Mouse (Mus musculus): ENCODE data around the gene Tmem42. TPM values are rescaled to one million over a fixed set of nuclear protein-coding genes. Genes with fewer than 3 reads are reported as not detected.

The Tmem42 gene
- 30.4 and 30.8 TPM in 2 replicates for polyA plus RNA-seq (2014; fragmentation: Nextera tagmentation; extraction: Ambion mirVana)

DNA sequence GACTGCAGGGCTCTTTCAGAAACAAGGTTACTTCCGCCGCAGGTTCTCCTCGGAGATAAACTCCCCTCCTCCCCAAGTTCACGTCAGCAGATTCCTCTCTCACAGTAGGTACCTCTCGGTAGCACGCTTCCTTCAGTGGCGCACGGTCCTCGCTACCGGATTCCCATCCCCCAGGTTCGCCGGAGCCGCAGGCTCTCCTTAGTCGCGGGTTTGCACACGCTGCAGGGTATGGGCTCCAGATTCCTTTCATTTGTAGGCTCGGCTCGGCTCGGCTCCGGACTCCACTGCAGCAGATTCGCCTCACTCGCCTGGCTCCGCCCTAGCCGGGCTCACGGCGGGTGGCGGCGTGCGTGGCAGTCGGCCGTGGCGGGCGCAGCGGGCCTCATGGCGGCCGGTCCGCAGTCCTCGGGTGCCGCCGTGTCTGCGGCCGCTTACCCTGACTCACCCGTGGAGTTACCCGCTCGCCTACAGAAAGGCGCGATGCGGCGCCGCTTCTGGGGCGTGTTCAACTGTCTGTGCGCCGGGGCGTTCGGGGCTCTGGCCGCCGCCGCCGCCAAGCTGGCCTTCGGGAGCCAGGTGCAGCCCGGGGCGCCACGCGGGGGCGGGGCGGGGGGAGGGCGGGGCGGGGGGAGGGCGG lies at the start of gene Tmem42:
Tmem42 (plus strand) TSS at position 332 of the 637 bp plus-strand sequence.
- peak; percentile 96 for ATAC-seq (ENCODE audit: low read depth)
- Histone ChIP-seq H3K9me3 (ENCODE audit: control insufficient read depth, low read length) (no peaks in the 10 kb centered on the region), H3K4me1 (ENCODE audit: control insufficient read depth, insufficient read depth, low read length) (peaks cover 8% of the 10 kb centered on the region; the same call in 1 of the 2 replicates), H3K9ac (replicated peaks; ENCODE audit: low read depth, low read length) (peak within 1 kb of the TSS; percentile 87), H3K4me2 (ENCODE audit: low read depth, low read length) (peak within 1 kb of the TSS; percentile 83), H3K36me3 (ENCODE audit: control insufficient read depth, insufficient read depth, low read length) (no peaks in the 10 kb centered on the region), H3K27ac (ENCODE audit: low read depth, low read length) (peak within 1 kb of the TSS; percentile 92), H3K27me3 (ENCODE audit: control insufficient read depth, insufficient read depth, low read length) (no peaks in the 10 kb centered on the region), H3K4me3 (ENCODE audit: low read depth, low read length) (peak within 1 kb of the TSS; percentile 74)
- under 1% methylated on average over 37 of the region's 69 CpGs for WGBS

DNA sequence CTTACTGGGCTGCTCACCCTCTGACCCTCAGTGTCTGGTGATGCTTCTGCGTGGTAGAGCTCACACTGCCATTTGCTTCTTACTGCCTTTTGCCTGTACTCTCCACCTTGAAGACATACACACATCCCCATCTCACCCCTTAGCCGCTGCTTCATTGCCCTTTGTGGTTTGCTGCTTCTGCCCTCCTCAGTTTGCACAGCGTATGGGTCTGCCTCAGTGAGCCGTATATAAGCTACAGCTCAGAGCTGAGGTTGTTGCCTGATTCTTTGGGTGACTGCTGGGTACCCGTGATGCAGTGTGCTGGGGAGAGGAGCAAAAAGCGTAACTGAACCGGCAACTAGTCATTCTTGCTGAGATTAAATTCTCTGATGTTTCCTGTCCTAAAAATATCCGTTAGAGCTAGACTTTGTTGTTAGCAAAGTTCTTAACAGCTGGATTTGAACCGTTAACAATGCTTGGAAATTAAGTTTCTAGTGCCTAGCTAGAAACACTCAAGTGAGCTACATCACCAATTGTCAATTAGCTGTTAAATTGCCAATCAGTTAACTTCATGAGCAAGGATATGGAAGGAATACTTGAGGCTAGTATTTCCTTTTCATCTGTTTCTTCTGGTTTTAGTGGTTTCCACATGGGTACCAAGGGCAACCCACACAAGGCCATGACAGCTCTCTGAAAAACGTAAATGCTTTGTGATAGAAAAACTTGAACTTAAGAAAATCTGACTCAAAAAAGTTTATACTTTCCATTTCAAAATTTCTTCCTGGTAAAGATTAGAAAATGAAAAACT lies 22.5 kb upstream of the Tmem42 start:
- Histone ChIP-seq H3K9ac (replicated peaks; ENCODE audit: low read depth, low read length) (no peak overlapping the region), H3K4me1 (ENCODE audit: control insufficient read depth, insufficient read depth, low read length) (no peaks in the 10 kb centered on the region), H3K4me3 (ENCODE audit: low read depth, low read length) (no peak overlapping the region), H3K27ac (ENCODE audit: low read depth, low read length) (no peak overlapping the region), H3K36me3 (ENCODE audit: control insufficient read depth, insufficient read depth, low read length) (no peaks in the 10 kb centered on the region), H3K27me3 (ENCODE audit: control insufficient read depth, insufficient read depth, low read length) (no peaks in the 10 kb centered on the region), H3K4me2 (ENCODE audit: low read depth, low read length) (no peak overlapping the region), H3K9me3 (ENCODE audit: control insufficient read depth, low read length) (no peaks in the 10 kb centered on the region)
- WGBS = 96% methylated on average over 10 of the region's 10 CpGs
- no peak for ATAC-seq (ENCODE audit: low read depth)

DNA sequence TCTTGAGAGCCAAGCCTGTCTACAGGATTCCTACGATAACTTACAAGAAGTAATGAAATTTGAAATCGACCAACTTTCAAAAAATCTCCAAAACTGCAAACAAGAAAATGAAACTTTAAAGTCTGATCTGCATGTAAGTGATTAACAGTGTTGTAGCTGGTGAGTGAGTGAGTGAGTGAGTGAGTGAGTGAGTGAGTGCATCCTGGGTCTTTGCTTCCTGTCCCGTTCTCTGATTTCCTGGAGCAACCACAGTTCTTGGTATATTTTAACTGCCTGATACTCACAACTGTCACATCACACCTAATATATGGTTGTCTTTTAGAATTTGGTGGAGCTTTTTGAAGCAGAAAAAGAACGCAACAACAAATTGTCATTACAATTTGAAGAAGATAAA lies 21.9 kb upstream of the Tmem42 start:
- H3K36me3 ChIP-seq (ENCODE audit: control insufficient read depth, insufficient read depth, low read length) = no peaks in the 10 kb centered on the region
- H3K4me2 ChIP-seq (ENCODE audit: low read depth, low read length) = no peak overlapping the region
- H3K4me3 ChIP-seq (ENCODE audit: low read depth, low read length) = no peak overlapping the region
- H3K9me3 ChIP-seq (ENCODE audit: control insufficient read depth, low read length) = no peaks in the 10 kb centered on the region
- H3K9ac ChIP-seq (replicated peaks; ENCODE audit: low read depth, low read length) = no peak overlapping the region
- no peaks in the 10 kb centered on the region for H3K4me1 ChIP-seq (ENCODE audit: control insufficient read depth, insufficient read depth, low read length)
- WGBS = 97% methylated on average over 4 of the region's 4 CpGs
- H3K27ac ChIP-seq (ENCODE audit: low read depth, low read length) = no peak overlapping the region
- no peak for ATAC-seq (ENCODE audit: low read depth)
- H3K27me3 ChIP-seq (ENCODE audit: control insufficient read depth, insufficient read depth, low read length) = no peaks in the 10 kb centered on the region

DNA sequence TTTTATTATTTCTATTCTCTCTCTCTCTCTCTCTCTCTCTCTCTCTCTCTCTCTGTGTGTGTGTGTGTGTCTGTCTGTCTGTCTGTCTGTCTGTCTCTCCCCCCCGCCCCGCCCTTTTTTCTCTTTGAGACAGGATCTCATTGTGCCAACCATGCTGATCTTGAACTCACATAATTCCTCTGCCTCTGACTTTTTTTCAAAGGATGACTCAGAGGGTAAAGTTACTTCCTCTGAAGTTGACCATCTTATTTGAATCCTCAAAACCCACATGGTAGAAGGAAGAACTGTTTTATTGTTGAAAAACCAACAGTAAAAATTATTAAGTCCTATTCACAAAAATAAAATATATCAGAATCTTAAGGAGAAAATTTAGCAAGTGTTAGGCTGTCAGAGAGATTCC lies 16.4 kb upstream of the Tmem42 start:
- 100% methylated on average over 2 of the region's 2 CpGs for WGBS
- no peak overlapping the region for H3K27ac ChIP-seq (ENCODE audit: low read depth, low read length)
- H3K27me3 ChIP-seq (ENCODE audit: control insufficient read depth, insufficient read depth, low read length) = no peaks in the 10 kb centered on the region
- H3K36me3 ChIP-seq (ENCODE audit: control insufficient read depth, insufficient read depth, low read length) = no peaks in the 10 kb centered on the region
- no peak overlapping the region for H3K4me3 ChIP-seq (ENCODE audit: low read depth, low read length)
- no peak overlapping the region for H3K9ac ChIP-seq (replicated peaks; ENCODE audit: low read depth, low read length)
- no peaks in the 10 kb centered on the region for H3K4me1 ChIP-seq (ENCODE audit: control insufficient read depth, insufficient read depth, low read length)
- no peaks in the 10 kb centered on the region for H3K9me3 ChIP-seq (ENCODE audit: control insufficient read depth, low read length)
- no peak overlapping the region for H3K4me2 ChIP-seq (ENCODE audit: low read depth, low read length)
- no peak for ATAC-seq (ENCODE audit: low read depth)

DNA sequence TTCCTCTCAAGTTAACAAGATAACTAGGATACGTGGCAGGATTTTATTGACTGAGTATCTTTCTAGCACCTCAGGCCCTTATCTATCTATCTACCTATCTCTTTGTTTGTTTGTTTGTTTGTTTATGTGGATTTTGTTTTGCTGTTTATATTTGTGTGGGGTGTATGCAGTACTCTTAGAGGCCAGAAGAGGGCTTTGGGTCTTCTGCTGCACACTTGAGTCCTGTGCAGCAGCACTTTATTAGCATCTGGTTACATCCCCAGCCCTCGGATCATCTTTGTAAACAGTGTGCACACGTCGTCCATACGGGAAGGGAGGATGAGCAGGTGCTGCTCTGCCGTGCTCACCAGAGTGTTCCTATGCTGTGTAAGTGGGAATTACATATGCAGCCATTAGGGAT lies 15.1 kb upstream of the Tmem42 start:
- H3K36me3 ChIP-seq (ENCODE audit: control insufficient read depth, insufficient read depth, low read length) = no peaks in the 10 kb centered on the region
- H3K4me1 ChIP-seq (ENCODE audit: control insufficient read depth, insufficient read depth, low read length) = no peaks in the 10 kb centered on the region
- H3K4me2 ChIP-seq (ENCODE audit: low read depth, low read length) = no peak overlapping the region
- H3K9me3 ChIP-seq (ENCODE audit: control insufficient read depth, low read length) = no peaks in the 10 kb centered on the region
- H3K27me3 ChIP-seq (ENCODE audit: control insufficient read depth, insufficient read depth, low read length) = no peaks in the 10 kb centered on the region
- ATAC-seq (ENCODE audit: low read depth) = no peak
- H3K4me3 ChIP-seq (ENCODE audit: low read depth, low read length) = no peak overlapping the region
- WGBS = 71% methylated on average over 6 of the region's 6 CpGs
- H3K27ac ChIP-seq (ENCODE audit: low read depth, low read length) = no peak overlapping the region
- no peak overlapping the region for H3K9ac ChIP-seq (replicated peaks; ENCODE audit: low read depth, low read length)

DNA sequence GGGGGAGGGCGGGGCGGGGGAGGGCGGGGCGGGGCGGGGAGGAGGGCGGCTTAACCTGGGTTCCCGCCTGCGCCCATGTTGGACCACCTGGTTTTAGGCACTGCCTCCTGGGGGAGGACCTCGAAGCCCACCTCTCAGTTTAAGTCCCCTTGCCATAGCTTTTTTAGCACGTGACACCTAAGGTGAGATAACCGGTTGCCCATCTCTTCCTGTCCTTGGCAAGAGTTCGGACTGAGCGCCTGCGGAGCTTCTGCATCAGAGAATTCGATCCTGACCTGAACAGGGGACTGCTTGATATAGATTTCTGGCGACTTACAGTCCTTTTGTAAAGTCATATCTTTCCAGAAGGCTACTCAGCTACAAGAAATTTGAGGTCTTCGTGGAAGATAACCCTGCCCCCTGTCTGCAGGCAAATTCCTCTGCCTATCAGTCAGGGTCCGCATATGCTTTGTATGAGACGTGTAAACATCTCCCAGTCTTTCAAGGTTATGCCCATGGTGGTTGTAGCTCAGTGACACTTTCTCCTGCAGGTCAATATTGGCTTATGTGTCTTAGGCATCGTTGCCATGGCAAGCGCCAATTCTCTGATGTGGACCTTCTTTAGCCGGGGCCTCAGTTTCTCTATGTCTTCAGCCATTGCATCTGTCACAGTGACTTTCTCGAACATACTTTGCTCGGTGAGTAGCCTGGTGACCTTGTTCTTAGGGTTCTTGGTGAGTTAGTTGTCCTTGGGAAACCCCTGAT lies 682 bp downstream of the Tmem42 start:
- no peaks in the 10 kb centered on the region for H3K36me3 ChIP-seq (ENCODE audit: control insufficient read depth, insufficient read depth, low read length)
- WGBS = 41% methylated on average over 18 of the region's 24 CpGs
- peak; percentile 47 for ATAC-seq (ENCODE audit: low read depth)
- H3K4me3 ChIP-seq (ENCODE audit: low read depth, low read length) = peak overlapping the region; percentile 74
- H3K9ac ChIP-seq (replicated peaks; ENCODE audit: low read depth, low read length) = peak overlapping the region; percentile 87
- H3K27ac ChIP-seq (ENCODE audit: low read depth, low read length) = no peak overlapping the region; the same call in 1 of the 2 replicates
- H3K4me1 ChIP-seq (ENCODE audit: control insufficient read depth, insufficient read depth, low read length) = peaks cover 8% of the 10 kb centered on the region; the same call in 1 of the 2 replicates
- no peaks in the 10 kb centered on the region for H3K27me3 ChIP-seq (ENCODE audit: control insufficient read depth, insufficient read depth, low read length)
- H3K4me2 ChIP-seq (ENCODE audit: low read depth, low read length) = peak overlapping the region; percentile 83
- H3K9me3 ChIP-seq (ENCODE audit: control insufficient read depth, low read length) = no peaks in the 10 kb centered on the region

DNA sequence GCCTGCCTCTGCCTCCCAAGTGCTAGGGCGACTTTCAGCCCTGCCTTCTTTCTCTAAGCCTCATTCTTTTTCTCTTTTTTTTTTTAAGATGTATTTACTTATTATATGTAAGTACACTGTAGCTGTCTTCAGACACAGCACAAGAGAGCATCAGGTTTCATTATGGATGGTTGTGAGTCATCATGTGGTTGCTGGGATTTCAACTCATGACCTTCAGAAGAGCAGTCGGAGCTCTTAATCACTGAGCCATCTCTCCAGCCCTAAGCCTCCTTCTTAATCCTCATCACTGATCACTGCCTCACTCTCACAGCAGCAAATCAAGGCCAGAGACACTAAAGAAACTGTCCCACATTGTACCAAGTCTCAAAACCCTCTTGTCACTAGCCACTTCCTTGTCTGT lies 3.1 kb downstream of the Tmem42 start:
- Histone ChIP-seq H3K9ac (replicated peaks; ENCODE audit: low read depth, low read length) (no peak overlapping the region), H3K4me1 (ENCODE audit: control insufficient read depth, insufficient read depth, low read length) (peaks cover 8% of the 10 kb centered on the region; the same call in 1 of the 2 replicates), H3K9me3 (ENCODE audit: control insufficient read depth, low read length) (no peaks in the 10 kb centered on the region), H3K4me2 (ENCODE audit: low read depth, low read length) (no peak overlapping the region), H3K27me3 (ENCODE audit: control insufficient read depth, insufficient read depth, low read length) (no peaks in the 10 kb centered on the region), H3K4me3 (ENCODE audit: low read depth, low read length) (no peak overlapping the region), H3K36me3 (ENCODE audit: control insufficient read depth, insufficient read depth, low read length) (no peaks in the 10 kb centered on the region), H3K27ac (ENCODE audit: low read depth, low read length) (no peak overlapping the region)
- 96% methylated on average over 2 of the region's 2 CpGs for WGBS
- no peak for ATAC-seq (ENCODE audit: low read depth)

DNA sequence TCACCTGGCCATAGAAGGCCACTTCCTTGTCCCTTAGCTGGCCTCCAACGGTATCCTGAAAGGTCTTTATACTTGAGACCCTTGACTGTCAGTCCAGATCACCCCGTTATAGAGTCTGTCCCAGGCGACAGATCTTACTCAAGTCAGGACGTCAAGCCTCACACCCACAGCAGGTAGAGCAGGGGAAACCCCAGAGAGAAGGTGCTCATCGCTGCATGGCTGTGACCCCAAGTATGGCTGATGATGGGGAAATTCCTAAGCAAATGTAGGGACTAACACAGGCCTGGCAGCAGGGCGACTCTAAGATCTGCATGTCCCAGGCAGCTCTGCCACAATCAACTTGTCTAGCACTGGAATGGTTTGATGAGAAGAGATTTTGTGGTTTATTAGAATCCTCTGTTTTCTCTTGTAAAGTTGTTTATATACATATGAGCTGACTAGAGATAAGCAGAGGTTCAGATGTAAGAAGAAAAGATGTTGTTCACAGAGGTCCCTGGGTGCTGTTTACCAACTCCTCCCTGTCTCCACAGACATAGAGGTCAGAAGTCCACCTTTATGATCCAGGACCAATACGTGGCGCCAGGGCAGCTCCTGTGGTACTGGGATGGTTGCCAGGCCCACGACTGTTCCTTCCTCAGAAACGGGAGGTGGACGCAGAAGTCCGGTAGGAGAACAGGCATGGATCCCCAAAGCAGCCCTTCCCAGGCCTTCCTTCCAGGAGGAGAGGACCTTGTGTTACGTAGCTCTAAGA lies 10.5 kb downstream of the Tmem42 start:
- WGBS = 89% methylated on average over 13 of the region's 13 CpGs
- Histone ChIP-seq H3K9me3 (ENCODE audit: control insufficient read depth, low read length) (no peaks in the 10 kb centered on the region), H3K9ac (replicated peaks; ENCODE audit: low read depth, low read length) (no peak overlapping the region), H3K36me3 (ENCODE audit: control insufficient read depth, insufficient read depth, low read length) (no peaks in the 10 kb centered on the region), H3K27ac (ENCODE audit: low read depth, low read length) (no peak overlapping the region), H3K4me2 (ENCODE audit: low read depth, low read length) (no peak overlapping the region), H3K4me1 (ENCODE audit: control insufficient read depth, insufficient read depth, low read length) (no peaks in the 10 kb centered on the region), H3K4me3 (ENCODE audit: low read depth, low read length) (no peak overlapping the region), H3K27me3 (ENCODE audit: control insufficient read depth, insufficient read depth, low read length) (no peaks in the 10 kb centered on the region)
- no peak for ATAC-seq (ENCODE audit: low read depth)

Measured in neural tube, embryonic 14.5 days (tissue).